7 mouse cellular contexts compared by ENCODE assay signal in genomic region chr14:47011171-47012139, GRCm38 (mm10).
DNase-seq lines count a peak whose midpoint lies in the region; ATAC-seq lines count a peak whose summit lies in the region.

No protein-coding gene starts in this region.

- H3K4me2 ChIP-seq in forebrain, embryonic 12.5 days, result no peak overlapping the region; the same call in 1 of the 2 replicates
- no peak overlapping the region for H3K4me2 ChIP-seq in midbrain, embryonic 14.5 days (ENCODE audit: low read length)
- no peak overlapping the region for H3K4me2 ChIP-seq in intestine, embryonic 15.5 days (replicated peaks)

- peaks cover 2% of the 10 kb centered on the region for H3K36me3 ChIP-seq in embryonic facial prominence, embryonic 10.5 days (replicated peaks)
- no peaks in the 10 kb centered on the region for H3K36me3 ChIP-seq in forebrain, embryonic 12.5 days (replicated peaks)
- no peaks in the 10 kb centered on the region for H3K36me3 ChIP-seq in midbrain, embryonic 14.5 days (ENCODE audit: control insufficient read depth, insufficient read depth, low read length)
- H3K36me3 ChIP-seq in intestine, embryonic 15.5 days, result no peaks in the 10 kb centered on the region

- no peaks in the 10 kb centered on the region for H3K27me3 ChIP-seq in embryonic facial prominence, embryonic 10.5 days (replicated peaks; ENCODE audit: low read depth, poor library complexity, severe bottlenecking)
- no peaks in the 10 kb centered on the region for H3K27me3 ChIP-seq in forebrain, embryonic 12.5 days
- no peaks in the 10 kb centered on the region for H3K27me3 ChIP-seq in midbrain, embryonic 14.5 days (ENCODE audit: control insufficient read depth, insufficient read depth, low read length)
- H3K27me3 ChIP-seq in intestine, embryonic 15.5 days (replicated peaks), result no peaks in the 10 kb centered on the region

- no peak overlapping the region for H3K9ac ChIP-seq in forebrain, embryonic 12.5 days
- H3K9ac ChIP-seq in midbrain, embryonic 14.5 days (replicated peaks; ENCODE audit: low read length), result no peak overlapping the region
- no peak overlapping the region for H3K9ac ChIP-seq in intestine, embryonic 15.5 days

- intact Hi-C loops in heart, postnatal 36 days (cut with DNase I), result loop anchor here (5.0 kb wide), 1 partner anchor 41 kb away; no protein-coding TSS in a partner anchor
- intact Hi-C loops in gastrocnemius, postnatal 36 days (cut with DNase I), result loop anchor here (5.0 kb wide), 1 partner anchor 51 kb away; no protein-coding TSS in a partner anchor

- H3K4me1 ChIP-seq in embryonic facial prominence, embryonic 10.5 days, result peaks cover 25% of the 10 kb centered on the region
- H3K4me1 ChIP-seq in forebrain, embryonic 12.5 days, result peaks cover 19% of the 10 kb centered on the region
- peaks cover 7% of the 10 kb centered on the region; the same call in 1 of the 2 replicates for H3K4me1 ChIP-seq in midbrain, embryonic 14.5 days (ENCODE audit: control insufficient read depth, insufficient read depth, low read length)
- H3K4me1 ChIP-seq in intestine, embryonic 15.5 days (replicated peaks), result no peaks in the 10 kb centered on the region

- no peak for DNase-seq in embryonic facial prominence, embryonic 10.5 days (ENCODE audit: low spot score)
- peak; percentile 26 to 48 for DNase-seq in heart, postnatal 36 days
- DNase-seq in midbrain, embryonic 14.5 days, result peak; percentile 67
- no peak for DNase-seq in gastrocnemius, postnatal 36 days
- no peak for DNase-seq in kidney, adult 18-20 months

- H3K27ac ChIP-seq in embryonic facial prominence, embryonic 10.5 days (replicated peaks), result peak overlapping the region; percentile 45; the same call in 1 of the 2 replicates
- H3K27ac ChIP-seq in forebrain, embryonic 12.5 days, result peak overlapping the region; percentile 67
- no peak overlapping the region for H3K27ac ChIP-seq in midbrain, embryonic 14.5 days (replicated peaks; ENCODE audit: low read depth, low read length)
- H3K27ac ChIP-seq in intestine, embryonic 15.5 days, result no peak overlapping the region

- peak; percentile 88 for ATAC-seq in forebrain, embryonic 12.5 days (ENCODE audit: low FRiP score)
- ATAC-seq in midbrain, embryonic 14.5 days (ENCODE audit: low FRiP score, low TSS enrichment), result peak; percentile 27
- no peak for ATAC-seq in intestine, embryonic 15.5 days

- H3K9me3 ChIP-seq in embryonic facial prominence, embryonic 10.5 days, result no peaks in the 10 kb centered on the region
- no peaks in the 10 kb centered on the region for H3K9me3 ChIP-seq in forebrain, embryonic 12.5 days
- H3K9me3 ChIP-seq in midbrain, embryonic 14.5 days (ENCODE audit: control insufficient read depth, low read length), result no peaks in the 10 kb centered on the region
- no peaks in the 10 kb centered on the region for H3K9me3 ChIP-seq in intestine, embryonic 15.5 days

- no peak overlapping the region for H3K4me3 ChIP-seq in embryonic facial prominence, embryonic 10.5 days
- no peak overlapping the region for H3K4me3 ChIP-seq in forebrain, embryonic 12.5 days (replicated peaks)
- no peak overlapping the region for H3K4me3 ChIP-seq in midbrain, embryonic 14.5 days (replicated peaks; ENCODE audit: low read depth, low read length)
- no peak overlapping the region for H3K4me3 ChIP-seq in intestine, embryonic 15.5 days (replicated peaks)

- 67% methylated on average over 18 of the region's 18 CpGs for WGBS in embryonic facial prominence, embryonic 10.5 days
- WGBS in forebrain, embryonic 12.5 days, result 39% methylated on average over 18 of the region's 18 CpGs
- 37% methylated on average over 18 of the region's 18 CpGs for WGBS in midbrain, embryonic 14.5 days
- WGBS in intestine, embryonic 15.5 days, result 68% methylated on average over 18 of the region's 18 CpGs

Comparison
In these comparisons a context has a peak if more than half of its experiments do, and no peak if none do; other contexts are left out.
1. DNase-seq: peak in heart, postnatal 36 days (2 of 2) and midbrain, embryonic 14.5 days (single experiment); none in embryonic facial prominence, embryonic 10.5 days (single experiment), gastrocnemius, postnatal 36 days (0 of 2) and kidney, adult 18-20 months (single experiment).
2. H3K27ac ChIP-seq: peak in embryonic facial prominence, embryonic 10.5 days (single experiment) and forebrain, embryonic 12.5 days (single experiment); none in midbrain, embryonic 14.5 days (single experiment) and intestine, embryonic 15.5 days (single experiment).